Mouse (Mus musculus) lung, postnatal 0 days (tissue): ENCODE measurements around the gene Wdr92.

Experiments
- CTCF ChIP-seq: IDR thresholded peaks from 2 replicates; pipeline ENCODE4 v1.5.1; 2016; ENCODE audit warnings: antibody characterized with exemption, mild to moderate bottlenecking
- EP300 ChIP-seq: IDR thresholded peaks from 2 replicates; pipeline ENCODE4 v1.6.1; 2016; ENCODE audit warnings: antibody characterized with exemption, mild to moderate bottlenecking, control low read depth

DNA sequence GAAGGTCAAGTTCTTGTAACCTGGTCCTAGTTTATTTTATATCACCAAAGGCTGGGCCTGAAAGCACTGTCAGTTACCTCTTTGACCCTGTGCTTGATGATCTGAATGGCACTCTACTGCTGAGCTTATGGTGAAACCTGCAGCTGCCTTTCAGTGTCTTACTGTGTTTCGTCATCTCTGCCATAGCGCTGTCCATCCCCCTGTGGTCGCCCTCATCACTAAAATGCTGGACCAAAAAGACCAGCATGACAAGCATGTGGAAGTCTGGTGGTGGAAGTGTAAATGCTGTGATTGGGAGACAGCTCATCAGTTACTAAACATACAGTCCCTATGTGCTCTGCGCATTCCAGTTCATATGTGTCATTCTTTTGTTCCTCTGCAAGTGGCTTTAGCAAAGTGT lies 9.6 kb upstream of the Wdr92 start:
- TF ChIP-seq CTCF = no peak
- TF ChIP-seq EP300 = no peak
